Mouse (Mus musculus) ES-E14 (cell line): ENCODE measurements around the gene Dpt.

ENCODE experiments used
- CHD2 ChIP-seq: IDR thresholded peaks from 2 replicates; pipeline ENCODE4 v1.6.1; 2014; ENCODE audit warnings: mild to moderate bottlenecking, low read depth, low read length, inconsistent platforms
- HCFC1 ChIP-seq: IDR thresholded peaks from 2 replicates; pipeline ENCODE4 v1.6.1; 2012; ENCODE audit warnings: low read length, inconsistent platforms, borderline replicate concordance; ENCODE audit not compliant: insufficient read depth
- MAFK ChIP-seq: IDR thresholded peaks from 2 replicates; pipeline ENCODE4 v1.6.1; 2014; ENCODE audit warnings: mild to moderate bottlenecking, low read depth, low read length, inconsistent platforms; ENCODE audit not compliant: insufficient read depth
- ZC3H11A ChIP-seq: IDR thresholded peaks from 2 replicates; pipeline ENCODE4 v1.6.1; 2012; ENCODE audit warnings: low read depth, mild to moderate bottlenecking, inconsistent platforms, low read length, borderline replicate concordance
- ZNF384 ChIP-seq: IDR thresholded peaks from 2 replicates; pipeline ENCODE4 v1.6.1; 2012; ENCODE audit warnings: low read depth, low read length, inconsistent platforms

GRCm38 (mm10) chr1:164814243-164814642 is 17.8 kb downstream of the Dpt start:
- no peak for TF ChIP-seq CHD2
- TF ChIP-seq ZC3H11A: no peak
- no peak for TF ChIP-seq HCFC1
- no peak for TF ChIP-seq MAFK
- no peak for TF ChIP-seq ZNF384
